Mouse (Mus musculus) kidney, adult 18-20 months (tissue): Measurements from ENCODE around the gene Atp6ap1l.

Source experiments
- DNase-seq: peaks from one replicate; pipeline ENCODE4 v3.0.0; 2021

Atp6ap1l gene

DNA sequence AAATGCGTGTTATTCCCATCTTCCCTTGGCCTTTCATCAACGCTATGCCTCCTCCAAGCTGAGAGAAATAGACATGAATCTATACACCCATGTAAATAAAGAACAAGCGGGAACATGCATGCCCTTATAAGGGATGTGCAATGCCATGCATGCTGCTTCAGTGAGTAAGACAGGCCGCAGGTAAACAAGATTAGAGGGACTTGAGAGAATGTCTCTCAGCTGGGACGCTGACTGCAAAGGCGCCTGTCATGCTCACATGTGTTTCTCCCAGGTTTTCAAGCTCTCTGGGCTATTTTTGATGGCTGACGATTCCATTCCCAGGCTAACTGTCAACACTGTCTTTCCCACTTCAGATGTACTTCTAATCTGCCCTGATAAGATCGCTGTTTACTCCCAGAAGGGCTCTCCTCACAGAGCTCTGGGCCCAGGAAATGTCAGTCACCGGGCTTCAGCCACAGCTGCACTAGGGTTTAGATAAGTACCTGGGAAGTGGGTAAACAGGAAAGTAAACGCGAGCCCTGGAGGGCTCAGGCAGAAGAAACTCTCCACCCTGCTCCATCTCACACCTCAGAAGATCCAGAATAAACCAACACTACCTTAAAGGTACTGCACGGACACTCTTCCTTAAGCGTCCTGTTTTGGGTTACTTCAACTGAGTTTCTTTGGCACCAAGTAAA lies 19.2 kb downstream of the Atp6ap1l start:
- no peak for DNase-seq

DNA sequence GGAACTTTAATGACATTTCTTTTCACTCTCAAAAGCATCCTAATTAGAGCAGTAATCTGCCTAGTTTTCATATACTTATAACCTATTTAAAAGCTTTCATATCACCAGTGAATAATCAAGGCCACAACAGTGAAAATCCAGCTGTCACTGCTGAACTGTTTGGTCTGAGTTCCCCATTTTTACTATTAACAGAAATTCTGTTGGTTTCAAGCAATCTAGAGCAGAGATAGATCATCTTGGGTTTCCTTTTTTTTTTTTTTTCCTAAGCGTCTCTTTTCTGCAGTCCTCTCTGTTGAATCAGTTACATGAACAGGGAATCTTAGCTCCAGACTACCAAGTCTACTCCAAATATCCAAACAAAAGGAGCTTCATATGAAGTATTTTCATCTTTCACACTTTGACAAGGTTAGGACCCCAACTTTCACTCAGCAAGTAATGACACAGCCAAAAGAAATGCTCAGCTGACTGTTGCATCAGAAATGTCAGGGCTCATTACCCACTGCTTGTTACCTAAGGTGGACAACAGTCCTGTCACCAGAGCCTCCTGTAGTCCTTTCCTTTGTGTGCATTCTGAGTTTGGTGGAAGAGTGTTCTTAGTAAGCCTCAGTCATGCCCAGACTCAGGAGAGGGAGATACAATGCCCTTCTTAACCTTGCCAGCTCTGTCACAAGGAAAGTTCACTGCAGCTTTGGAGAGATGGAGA lies 23.3 kb downstream of the Atp6ap1l start:
- no peak for DNase-seq

DNA sequence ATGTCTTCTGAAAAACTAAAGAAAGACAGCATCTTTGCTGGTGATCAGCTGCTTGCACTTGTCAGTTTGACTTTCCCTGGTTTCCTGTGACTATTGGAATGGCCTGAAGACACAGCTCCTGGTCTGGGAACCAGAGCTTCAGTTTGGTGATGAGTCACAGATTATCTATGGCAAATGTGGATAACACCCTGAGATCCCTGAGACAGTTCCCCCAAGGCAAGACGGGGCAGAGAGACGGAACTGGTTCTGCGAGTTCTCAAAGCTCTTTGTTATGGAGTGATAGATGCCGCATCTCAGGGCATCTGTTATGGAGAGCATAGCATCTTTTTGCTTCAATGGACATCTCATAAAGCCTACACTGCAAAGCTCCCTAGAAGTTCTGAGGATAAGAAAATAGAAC lies 33.6 kb downstream of the Atp6ap1l start:
- DNase-seq = no peak

DNA sequence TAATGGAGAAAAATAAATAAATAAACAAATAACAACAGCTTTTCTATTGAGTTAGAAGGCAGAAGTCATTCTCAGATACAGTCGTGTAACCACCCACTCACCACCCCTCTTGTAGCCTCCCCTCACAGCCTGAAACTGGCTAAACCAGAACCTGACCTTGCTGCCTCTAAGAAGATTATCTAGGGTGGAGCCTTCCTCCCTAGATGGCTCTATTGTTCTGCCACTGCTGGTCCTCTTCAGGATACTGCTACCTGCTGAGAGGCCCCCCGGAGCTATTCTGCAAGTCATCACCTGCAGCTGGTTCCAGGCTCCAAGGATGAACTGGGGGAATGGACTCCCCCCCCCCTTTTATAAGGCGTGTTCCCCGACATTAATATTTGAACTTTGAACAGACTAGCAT lies 36.0 kb downstream of the Atp6ap1l start:
- DNase-seq = no peak

DNA sequence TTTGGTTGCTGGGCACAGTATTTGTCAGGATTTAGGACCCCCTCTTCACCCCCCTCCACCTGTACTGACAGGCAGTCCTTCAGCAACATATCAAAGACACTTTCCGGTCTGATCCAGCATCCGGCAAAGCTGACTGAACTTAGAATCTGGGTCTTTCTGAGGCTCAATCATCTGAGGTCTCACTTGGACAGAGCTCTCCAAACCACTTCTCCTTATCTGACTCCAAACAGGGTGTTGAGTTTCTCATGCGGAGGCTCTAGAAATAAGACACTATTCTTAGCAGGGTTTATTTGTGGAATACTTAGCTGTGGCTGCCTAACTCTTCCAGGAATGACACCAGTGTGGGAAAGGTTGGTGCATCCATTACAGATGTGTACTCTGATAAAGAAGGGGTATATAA lies 43.0 kb downstream of the Atp6ap1l start:
- no peak for DNase-seq

DNA sequence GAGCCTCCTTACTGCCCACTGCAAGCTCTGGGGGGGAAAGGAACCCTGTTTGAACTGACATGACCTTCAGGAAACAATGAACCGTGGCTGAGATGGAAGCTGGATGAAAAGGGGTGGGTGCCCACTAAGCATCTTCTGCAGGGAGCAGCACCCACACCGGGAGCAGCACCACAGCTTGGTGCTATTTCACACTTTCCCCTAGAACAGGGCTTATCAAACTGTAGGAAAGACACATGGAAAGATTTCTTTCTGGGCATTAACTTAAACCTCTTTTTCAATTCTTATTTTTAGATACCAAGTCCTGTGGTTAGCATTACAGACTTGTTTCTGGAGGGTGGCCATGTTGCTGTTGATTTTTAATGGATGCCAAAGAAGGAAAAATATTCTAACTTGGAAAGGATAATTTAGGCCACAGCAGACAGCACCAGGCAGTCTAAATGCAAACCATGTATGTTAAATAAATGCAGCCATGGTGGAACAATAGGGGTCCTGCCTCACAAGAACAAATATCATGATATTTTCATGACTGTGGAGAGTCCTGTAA lies 44.2 kb downstream of the Atp6ap1l start:
- DNase-seq = no peak

DNA sequence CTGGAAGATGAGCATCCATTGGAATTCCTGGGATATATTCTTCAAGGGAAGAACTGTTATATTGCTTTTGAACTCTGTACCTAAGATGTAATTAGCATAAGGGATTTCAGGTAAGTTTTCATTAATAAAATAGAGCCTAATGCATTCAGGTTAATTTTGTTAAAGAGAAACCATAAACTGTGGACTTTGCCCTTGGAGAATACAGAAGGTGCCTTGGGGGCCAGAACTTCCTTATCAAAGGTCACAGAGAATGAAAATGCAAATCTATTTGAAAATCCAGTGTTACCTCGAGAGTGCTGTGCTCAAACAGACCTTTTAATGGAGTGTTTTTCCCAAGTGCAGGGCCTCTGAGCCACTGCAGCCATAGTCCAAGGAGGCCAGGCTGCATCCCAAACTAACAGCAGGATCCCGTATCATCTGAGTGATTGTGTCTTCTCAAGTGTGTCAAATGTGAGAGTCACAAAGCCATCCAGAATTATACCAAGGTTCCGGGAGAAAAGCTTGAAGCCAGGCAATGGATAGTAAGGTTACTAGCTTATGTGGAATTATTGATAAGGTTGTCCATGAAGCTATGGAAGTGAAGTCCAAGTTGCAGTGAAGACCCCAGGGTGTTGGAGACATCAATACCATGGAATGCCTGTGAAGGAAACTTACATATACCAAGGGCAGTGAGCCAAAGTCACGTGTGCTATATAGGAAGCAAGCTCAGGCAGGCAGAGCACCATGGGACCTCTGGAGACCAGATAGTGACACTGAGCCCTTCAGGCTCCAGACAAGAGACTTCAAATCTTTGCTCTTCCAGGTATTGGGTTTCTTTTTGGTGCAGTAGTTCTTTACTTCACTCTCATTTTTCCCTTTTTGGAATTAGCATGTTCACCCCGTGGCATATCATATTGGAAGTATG lies 52.2 kb downstream of the Atp6ap1l start:
- DNase-seq = peak; percentile 5

DNA sequence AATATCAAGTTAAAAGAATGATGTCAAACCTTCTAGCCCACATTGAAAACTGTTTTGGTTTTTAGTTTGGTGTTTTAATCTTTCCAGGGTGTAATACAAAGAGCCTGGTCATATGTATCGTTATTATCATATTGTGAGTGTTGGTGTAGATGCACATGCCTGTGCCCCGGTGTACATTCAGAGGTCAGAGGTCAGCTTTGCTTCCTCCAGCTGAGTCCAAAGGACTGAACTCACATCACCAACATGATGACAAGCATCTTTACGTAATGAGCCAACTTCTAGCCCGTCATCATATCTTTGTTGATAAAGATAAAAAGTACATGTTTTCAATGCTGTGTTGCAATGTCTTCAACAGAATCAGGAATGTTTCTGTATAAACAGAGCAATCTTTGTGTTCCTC lies 53.4 kb downstream of the Atp6ap1l start:
- no peak for DNase-seq

DNA sequence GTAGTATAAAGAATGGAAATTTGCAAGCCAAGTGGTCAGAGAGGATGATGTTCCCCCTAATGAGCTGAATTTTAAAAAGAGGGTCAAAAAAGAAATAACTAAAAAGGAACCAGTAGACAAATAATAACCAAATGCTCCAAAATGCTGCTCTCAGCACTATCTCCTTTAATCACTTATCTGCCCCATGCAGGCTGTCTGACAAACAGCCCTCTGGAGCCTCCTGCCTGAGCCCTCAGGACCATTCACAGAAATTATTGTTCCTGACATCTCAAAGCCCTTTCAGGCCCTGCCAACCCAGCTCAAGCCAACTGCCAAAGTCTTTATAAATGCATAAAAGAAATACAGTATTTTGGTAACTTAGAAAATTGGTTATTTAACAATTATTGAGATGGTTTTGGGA lies 61.0 kb downstream of the Atp6ap1l start:
- DNase-seq = no peak

DNA sequence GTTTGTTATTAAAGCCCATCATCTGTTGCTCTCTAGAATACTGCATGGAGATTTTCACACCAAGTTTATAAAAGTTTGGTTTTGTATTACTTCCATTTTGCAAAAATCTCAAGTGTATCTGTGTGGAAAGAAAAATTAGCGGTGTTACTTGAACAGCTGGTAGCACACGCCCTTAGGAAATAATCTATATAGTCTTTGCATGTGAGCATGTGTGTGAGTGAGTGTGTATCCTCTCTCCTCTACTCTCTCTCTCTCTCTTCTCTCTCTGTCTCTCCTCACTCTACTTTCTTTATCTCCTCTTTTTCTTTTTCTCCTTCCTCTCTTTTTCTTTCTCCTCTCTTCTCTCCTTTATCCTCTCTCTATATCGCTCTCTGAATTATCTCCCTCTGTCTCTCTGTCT lies 61.7 kb downstream of the Atp6ap1l start:
- no peak for DNase-seq

DNA sequence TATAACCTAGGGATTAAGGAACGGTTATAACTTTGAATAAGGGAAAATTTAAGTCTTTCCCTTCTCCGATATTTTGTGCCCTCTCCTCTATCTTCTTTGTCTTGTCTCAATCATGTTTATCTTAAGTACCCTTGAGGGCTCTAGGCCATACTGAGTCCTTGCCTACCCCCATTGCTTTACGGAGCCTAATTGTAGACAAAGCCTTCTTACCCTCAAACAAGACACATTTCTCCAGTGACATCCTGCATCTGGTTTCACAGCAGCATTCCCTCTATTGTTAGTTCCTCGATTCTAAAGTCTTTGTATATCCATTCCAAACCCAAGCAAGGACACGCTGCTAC lies 64.0 kb downstream of the Atp6ap1l start:
- DNase-seq = no peak

DNA sequence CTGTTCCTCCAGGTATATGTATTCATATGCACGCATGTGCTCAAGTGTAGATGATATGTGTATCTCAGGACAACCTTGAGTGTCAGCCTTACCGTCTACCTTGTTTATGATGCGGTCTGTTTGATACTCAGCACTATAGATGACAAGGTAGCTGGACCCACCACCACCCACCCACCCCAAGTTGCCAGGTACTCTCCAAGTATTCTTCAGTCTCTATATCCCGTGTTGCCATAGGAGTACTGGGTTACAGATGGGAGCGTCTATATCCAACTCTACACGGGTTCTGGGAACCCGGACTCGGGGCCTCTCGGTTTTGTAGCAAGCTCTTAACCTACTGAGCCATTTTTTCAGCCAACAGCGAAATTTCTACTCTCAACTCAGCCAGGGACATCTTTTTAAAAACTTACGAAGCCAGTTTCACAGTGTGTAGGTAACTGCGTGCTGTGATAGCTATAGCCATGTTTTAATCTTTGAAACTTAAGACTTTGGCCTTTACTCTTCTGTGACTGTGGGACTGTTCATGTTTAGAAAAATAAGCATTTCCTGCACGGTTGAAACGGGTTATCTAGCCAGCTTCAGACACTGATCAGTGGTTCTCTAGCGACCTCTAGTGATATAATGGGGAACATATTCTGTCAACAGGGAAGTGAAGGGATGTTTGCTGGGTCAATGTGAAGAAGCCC lies 64.5 kb downstream of the Atp6ap1l start:
- no peak for DNase-seq

DNA sequence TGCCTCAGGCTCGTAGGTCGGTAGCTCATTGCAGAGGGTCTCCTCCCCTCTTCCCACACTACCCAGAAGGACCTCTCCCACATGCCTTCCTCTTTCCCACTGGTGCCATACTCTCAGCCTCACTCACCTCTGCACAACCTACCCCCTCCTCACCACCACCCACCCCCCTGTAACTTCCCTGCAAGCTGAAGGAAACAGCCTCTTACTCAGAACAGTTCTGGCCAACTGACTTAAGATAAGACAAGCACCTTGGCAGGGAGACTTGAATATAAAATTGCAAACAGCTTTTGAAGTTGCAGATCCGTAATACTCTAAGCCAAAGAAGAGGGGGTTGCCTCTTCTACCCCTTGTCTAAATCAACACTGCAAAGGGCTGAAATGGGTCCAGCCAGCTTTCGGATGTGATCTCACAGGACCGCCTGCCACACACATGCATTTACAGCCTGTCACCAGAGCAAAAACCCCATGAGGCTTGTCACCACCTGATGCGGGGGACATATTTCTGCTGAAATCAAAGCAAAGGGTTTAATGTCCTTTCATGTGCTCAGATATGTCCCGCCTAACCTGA lies 71.4 kb downstream of the Atp6ap1l start:
- no peak for DNase-seq
